Mouse (Mus musculus): ENCODE results near the gene Rbm20. TPM values are rescaled to one million over a fixed set of nuclear protein-coding genes. Genes with fewer than 3 reads are reported as not detected.
A peak's percentile ranks its signal among the peaks of the same experiment; 100 is the strongest.
"Not testable (repeated sequence)": the region's sequence is repeated elsewhere in the genome, so short reads cannot be mapped to it uniquely, and the experiment has no call there.

The Rbm20 gene
- polyA plus RNA-seq, 1 experiment from 2014 or later = 0.51 TPM

DNA sequence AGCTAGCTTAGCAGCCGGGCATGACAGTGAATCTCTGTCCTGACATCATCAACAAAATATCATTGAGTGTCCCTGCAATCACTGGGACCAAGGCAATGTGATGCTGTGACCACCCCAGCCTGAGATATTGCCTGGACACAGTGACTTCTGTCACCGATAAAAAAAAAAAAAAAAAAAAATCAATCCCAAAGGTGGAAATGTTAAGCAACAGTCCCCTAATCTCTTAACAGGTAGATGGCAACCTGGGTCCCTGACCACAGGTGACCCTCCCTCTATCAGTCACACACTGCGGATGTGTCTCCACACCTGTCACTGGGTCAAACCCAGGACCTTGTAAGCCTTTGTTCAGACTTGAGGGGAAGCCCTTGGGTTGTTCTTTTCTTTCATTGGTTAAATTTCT, 128.0 kb downstream of the Rbm20 start:
- Histone ChIP-seq H3K27ac (no peak overlapping the region), H3K27me3 (no peaks in the 10 kb centered on the region), H3K4me3 (no peak overlapping the region), H3K9ac (no peak overlapping the region), H3K4me1 (replicated peaks) (peaks cover 15% of the 10 kb centered on the region), H3K4me2 (no peak overlapping the region), H3K36me3 (no peaks in the 10 kb centered on the region), H3K9me3 (no peaks in the 10 kb centered on the region)
- WGBS = 83% methylated on average over 3 of the region's 3 CpGs
- no peak for ATAC-seq (ENCODE audit: low FRiP score)

DNA sequence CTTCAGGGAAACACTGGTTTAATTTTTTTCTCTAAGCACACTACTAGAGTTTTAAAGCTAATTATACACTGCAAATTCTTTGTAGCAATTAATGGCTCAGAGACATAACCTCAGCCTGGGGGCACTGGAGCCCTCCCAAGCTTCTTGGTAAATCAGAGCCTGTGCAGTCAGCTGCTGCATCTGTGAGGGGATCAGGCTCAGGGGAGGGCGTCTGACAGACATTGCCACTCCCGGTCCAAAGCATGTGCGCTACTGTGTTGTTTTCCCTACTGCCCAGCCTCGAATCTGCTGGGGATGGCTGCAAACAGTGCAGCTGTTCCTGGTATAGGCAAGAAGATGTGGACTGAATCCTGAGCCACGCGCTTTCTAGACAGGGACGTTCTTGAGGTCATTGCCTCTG, 129.0 kb downstream of the Rbm20 start:
- Histone ChIP-seq H3K36me3 (no peaks in the 10 kb centered on the region), H3K4me3 (no peak overlapping the region), H3K27me3 (no peaks in the 10 kb centered on the region), H3K4me1 (replicated peaks) (peaks cover 15% of the 10 kb centered on the region), H3K4me2 (0 out of 2 replicates have a peak overlapping the region, but pooled peaks have one; percentile 6), H3K27ac (0 out of 2 replicates have a peak overlapping the region, but pooled peaks have one; percentile 23), H3K9ac (peak overlapping the region; percentile 29; the same call in 1 of the 2 replicates), H3K9me3 (no peaks in the 10 kb centered on the region)
- whole genome bisulfite sequencing = 44% methylated on average over 7 of the region's 7 CpGs
- ATAC-seq (ENCODE audit: low FRiP score) = no peak

DNA sequence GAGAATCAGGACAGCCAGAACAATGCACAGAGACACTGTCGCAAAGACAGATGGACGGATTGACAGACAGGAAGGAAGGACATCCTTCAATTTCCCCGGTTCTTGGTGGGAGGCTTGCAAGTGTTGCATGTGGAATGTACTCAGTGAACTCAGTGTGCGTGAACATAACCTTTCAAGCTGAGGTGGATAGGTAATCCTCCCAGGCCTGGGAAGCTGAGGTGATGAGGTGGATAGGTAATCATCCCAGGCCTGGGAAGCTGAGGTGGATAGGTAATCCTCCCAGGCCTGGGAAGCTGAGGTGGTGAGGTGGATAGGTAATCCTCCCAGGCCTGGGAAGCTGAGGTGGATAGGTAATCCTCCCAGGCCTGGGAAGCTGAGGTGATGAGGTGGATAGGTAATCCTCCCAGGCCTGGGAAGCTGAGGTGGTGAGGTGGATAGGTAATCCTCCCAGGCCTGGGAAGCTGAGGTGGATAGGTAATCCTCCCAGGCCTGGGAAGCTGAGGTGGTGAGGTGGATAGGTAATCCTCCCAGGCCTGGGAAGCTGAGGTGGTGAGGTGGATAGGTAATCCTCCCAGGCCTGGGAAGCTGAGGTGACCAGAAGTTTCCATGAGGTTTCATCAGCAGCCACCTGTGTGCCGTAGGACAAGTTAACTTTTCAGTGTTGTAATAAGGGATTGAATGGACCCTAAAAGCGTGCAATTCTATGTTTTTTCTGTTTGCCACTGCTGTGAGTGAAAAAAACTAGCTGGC, 129.6 kb downstream of the Rbm20 start:
- 79% methylated on average over 6 of the region's 6 CpGs for WGBS
- not testable (repeated sequence) for H3K36me3 ChIP-seq; H3K9me3 ChIP-seq; H3K4me3 ChIP-seq; H3K27me3 ChIP-seq; ATAC-seq (ENCODE audit: low FRiP score)
- Histone ChIP-seq H3K4me2 (0 out of 2 replicates have a peak overlapping the region, but pooled peaks have one; percentile 6), H3K9ac (peak overlapping the region; percentile 29; the same call in 1 of the 2 replicates), H3K27ac (0 out of 2 replicates have a peak overlapping the region, but pooled peaks have one; percentile 23), H3K4me1 (replicated peaks) (peaks cover 15% of the 10 kb centered on the region)

DNA sequence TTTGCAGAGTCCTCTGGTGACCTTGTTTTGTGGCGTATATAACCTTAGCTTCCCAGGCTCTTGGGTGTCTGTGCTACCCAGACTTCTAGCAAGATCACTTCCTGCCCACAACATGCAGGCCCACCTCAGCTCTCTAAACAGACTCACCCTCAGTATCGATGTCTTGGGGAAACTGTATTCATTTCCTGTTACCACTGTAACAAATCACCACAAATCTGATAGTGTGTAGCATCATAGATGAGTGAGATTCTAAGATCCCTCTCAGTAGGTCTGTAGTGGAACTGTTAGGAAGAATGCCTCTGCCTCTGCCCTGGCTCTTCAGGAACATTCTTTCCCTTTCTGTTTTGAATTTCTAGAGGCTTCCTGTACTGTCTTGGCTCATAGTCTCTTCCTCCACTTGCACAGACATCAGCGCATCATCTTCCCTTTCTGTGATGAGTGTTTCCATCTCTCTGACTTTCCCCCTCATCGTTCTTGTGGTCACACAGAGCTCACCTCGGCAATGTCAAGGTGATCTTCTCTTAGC, 130.2 kb downstream of the Rbm20 start:
- Histone ChIP-seq H3K36me3 (no peaks in the 10 kb centered on the region), H3K4me2 (no peak overlapping the region)
- 88% methylated on average over 5 of the region's 5 CpGs for WGBS

DNA sequence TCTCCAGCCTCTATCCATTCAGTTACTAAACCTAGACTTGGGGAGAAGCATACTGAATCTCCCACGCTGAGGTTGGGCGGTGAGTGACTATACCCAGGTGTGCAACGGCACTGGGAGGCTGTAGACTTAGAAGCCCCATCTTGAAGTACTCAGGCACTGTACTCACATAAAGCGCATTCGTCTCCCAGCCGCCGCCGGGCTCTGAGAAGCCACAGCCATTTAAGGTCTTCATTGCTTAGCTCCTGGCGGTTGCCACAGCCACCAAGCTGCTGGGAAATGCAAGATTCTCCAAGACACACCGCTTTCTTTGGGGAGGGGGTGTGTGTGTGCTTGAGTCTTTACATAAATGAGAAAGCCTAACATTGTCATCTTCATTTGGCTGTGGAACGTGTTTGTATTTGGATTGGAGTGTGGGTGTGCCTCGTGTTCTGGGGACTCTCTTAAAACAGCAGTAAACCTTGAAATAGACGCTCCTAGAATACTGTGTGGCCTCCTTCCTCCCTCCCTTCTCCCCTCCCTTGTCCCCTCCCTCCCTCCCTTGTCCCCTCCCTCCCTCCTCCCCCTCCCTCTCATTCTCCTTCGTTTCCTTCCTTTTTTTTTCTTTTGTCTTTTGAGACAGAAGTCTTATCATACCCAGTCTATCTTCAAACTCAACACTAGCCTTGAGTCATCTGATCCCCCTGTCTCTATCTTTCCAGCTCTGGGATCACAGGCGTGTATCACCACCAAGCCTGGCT, 131.1 kb downstream of the Rbm20 start:
- 68% methylated on average over 15 of the region's 15 CpGs for WGBS
- H3K27ac ChIP-seq = no peak overlapping the region
- H3K36me3 ChIP-seq = no peaks in the 10 kb centered on the region
- no peak overlapping the region for H3K4me2 ChIP-seq
- H3K9ac ChIP-seq = no peak overlapping the region
- H3K9me3 ChIP-seq = no peaks in the 10 kb centered on the region
- ATAC-seq (ENCODE audit: low FRiP score) = no peak
- no peak overlapping the region for H3K4me3 ChIP-seq
- peaks cover 10% of the 10 kb centered on the region for H3K4me1 ChIP-seq (replicated peaks)
- no peaks in the 10 kb centered on the region for H3K27me3 ChIP-seq

More for the DNA sequence above, 130.2 kb downstream of the Rbm20 start:
- Histone ChIP-seq H3K4me3 (no peak overlapping the region), H3K27me3 (no peaks in the 10 kb centered on the region), H3K9ac (no peak overlapping the region), H3K9me3 (no peaks in the 10 kb centered on the region), H3K27ac (no peak overlapping the region), H3K4me1 (replicated peaks) (peaks cover 10% of the 10 kb centered on the region)
- no peak for ATAC-seq (ENCODE audit: low FRiP score)

DNA sequence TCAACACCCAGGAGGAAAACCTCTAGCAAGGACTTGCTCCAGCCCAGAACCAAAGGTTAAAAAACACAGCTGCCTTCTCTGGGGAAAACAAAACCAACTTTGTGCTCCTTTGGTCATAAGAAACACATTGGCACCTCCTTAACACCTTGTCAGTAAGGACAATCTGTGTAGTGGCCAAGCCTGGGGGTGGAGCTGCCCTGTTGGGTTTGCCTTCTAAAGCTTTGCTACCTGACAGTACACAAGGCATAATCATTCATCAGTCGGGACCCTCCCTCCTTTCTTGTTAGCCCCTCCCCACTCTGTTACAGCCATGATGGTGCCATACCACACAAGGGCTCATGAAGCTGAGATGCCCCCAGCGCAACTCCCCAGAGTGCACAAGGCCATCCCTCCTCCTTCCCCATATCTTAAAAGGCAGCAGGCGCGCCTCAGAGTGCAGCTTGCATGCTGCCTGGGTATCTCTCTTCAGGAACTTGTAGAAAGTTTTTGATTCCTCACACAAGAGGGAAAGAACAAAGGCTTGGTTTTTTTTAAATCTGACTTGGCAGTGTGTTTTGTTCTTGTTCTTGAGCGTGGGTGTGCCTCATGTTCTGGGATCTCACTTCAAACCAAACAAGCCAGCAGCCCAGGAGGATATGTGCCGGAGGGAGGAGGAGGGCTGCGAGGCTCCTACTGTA, 132.2 kb downstream of the Rbm20 start:
- Histone ChIP-seq H3K4me3 (no peak overlapping the region), H3K4me2 (no peak overlapping the region), H3K9ac (no peak overlapping the region), H3K9me3 (no peaks in the 10 kb centered on the region), H3K36me3 (no peaks in the 10 kb centered on the region), H3K27ac (no peak overlapping the region), H3K27me3 (no peaks in the 10 kb centered on the region), H3K4me1 (replicated peaks) (peaks cover 10% of the 10 kb centered on the region)
- WGBS = 63% methylated on average over 7 of the region's 7 CpGs
- ATAC-seq (ENCODE audit: low FRiP score) = no peak

DNA sequence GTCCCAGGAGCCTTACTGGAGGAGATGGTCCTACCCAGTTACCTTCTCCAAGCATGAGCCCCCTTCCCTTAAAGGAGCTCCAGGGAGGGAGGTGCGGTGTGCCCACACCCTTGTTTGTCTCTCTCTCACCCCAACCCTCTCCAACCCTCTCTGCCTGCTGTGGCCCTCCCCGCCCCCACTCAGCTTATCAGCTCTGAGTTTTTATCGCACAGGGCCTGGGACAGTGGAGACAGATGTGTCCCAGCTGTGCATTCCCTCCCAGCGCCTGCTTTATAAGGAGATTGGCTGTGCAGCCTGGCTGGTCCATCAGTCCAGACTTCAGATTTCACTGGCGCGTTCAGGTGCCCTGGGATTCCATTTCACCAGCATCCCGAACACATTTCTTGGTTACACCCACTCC, 132.9 kb downstream of the Rbm20 start:
- Histone ChIP-seq H3K36me3 (no peaks in the 10 kb centered on the region), H3K4me3 (no peak overlapping the region), H3K9me3 (no peaks in the 10 kb centered on the region), H3K4me2 (no peak overlapping the region), H3K4me1 (replicated peaks) (peaks cover 10% of the 10 kb centered on the region), H3K27ac (no peak overlapping the region), H3K27me3 (no peaks in the 10 kb centered on the region), H3K9ac (no peak overlapping the region)
- ATAC-seq (ENCODE audit: low FRiP score) = no peak
- WGBS = 75% methylated on average over 7 of the region's 7 CpGs

DNA sequence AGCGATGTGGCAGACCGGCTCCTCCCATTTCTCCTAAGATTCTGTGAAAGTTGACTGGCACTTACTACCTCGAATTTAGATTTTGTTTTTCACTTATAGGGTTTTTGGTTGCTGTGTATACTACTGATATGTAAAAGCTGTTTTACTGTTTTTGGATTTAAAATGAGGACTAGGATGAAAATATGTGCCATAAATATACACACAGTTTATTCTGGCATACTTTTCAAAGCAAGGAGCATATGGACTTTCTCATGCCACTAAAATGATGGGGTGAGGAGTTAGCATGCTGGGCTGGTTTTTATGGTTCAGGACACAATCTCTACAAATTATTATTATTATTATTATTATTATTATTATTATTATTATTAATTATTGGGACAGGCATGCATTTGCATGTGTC, 133.5 kb downstream of the Rbm20 start:
- peaks cover 10% of the 10 kb centered on the region for H3K4me1 ChIP-seq (replicated peaks)
- no peak for ATAC-seq (ENCODE audit: low FRiP score)
- 87% methylated on average over 3 of the region's 3 CpGs for WGBS
- H3K27ac ChIP-seq = no peak overlapping the region
- no peaks in the 10 kb centered on the region for H3K36me3 ChIP-seq
- H3K27me3 ChIP-seq = 0 out of 2 replicates have a peak, but pooled peaks cover 2% of the 10 kb centered on the region
- H3K9me3 ChIP-seq = no peaks in the 10 kb centered on the region
- no peak overlapping the region for H3K4me2 ChIP-seq
- H3K9ac ChIP-seq = no peak overlapping the region
- no peak overlapping the region for H3K4me3 ChIP-seq

DNA sequence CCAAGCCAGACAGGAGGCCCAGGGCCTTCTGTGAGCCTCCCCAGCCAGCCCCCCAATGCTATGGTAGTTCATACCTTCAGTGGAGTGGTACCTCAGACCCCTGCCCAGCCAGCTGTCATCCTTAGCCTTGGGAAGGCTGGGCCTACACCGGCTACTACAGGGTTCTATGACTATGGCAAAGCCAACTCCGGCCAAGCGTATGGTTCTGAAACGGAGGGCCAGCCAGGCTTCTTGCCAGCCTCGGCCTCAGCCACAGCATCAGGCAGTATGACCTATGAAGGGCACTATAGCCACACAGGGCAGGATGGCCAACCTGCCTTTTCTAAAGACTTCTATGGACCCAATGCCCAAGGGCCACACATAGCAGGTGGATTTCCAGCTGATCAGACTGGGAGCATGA, 136.5 kb downstream of the Rbm20 start:
- ATAC-seq (ENCODE audit: low FRiP score) = no peak
- WGBS = 97% methylated on average over 5 of the region's 5 CpGs
- 0 out of 2 replicates have a peak, but pooled peaks cover 5% of the 10 kb centered on the region for H3K4me1 ChIP-seq (replicated peaks)
- no peak overlapping the region for H3K4me3 ChIP-seq
- H3K27ac ChIP-seq = no peak overlapping the region
- no peaks in the 10 kb centered on the region for H3K9me3 ChIP-seq
- no peaks in the 10 kb centered on the region for H3K36me3 ChIP-seq
- H3K4me2 ChIP-seq = no peak overlapping the region
- 0 out of 2 replicates have a peak, but pooled peaks cover 2% of the 10 kb centered on the region for H3K27me3 ChIP-seq
- no peak overlapping the region for H3K9ac ChIP-seq

DNA sequence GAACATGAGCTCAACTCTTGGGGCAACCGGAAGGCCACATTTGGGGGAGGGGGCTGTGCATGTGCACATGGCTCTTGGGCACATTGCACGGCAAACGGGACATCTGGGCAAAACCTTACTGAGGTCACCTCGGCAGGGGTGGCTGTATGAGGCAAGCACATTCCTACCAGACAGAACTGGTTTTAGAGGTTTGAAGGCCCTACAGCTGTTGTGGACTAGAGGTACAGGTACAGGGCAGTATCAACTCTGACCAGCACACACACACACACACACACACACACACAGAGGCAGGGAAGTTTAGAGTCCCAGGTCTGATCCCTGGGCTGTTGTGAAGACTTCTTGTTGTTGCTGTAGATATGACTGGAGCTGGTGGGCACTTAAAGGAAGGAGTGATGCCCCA, 138.6 kb downstream of the Rbm20 start:
- WGBS = 89% methylated on average over 4 of the region's 4 CpGs
- no peak for ATAC-seq (ENCODE audit: low FRiP score)
- Histone ChIP-seq H3K9me3 (no peaks in the 10 kb centered on the region), H3K9ac (no peak overlapping the region), H3K4me2 (no peak overlapping the region), H3K4me1 (replicated peaks) (no peaks in the 10 kb centered on the region), H3K4me3 (no peak overlapping the region), H3K27ac (no peak overlapping the region), H3K27me3 (0 out of 2 replicates have a peak, but pooled peaks cover 2% of the 10 kb centered on the region), H3K36me3 (no peaks in the 10 kb centered on the region)

DNA sequence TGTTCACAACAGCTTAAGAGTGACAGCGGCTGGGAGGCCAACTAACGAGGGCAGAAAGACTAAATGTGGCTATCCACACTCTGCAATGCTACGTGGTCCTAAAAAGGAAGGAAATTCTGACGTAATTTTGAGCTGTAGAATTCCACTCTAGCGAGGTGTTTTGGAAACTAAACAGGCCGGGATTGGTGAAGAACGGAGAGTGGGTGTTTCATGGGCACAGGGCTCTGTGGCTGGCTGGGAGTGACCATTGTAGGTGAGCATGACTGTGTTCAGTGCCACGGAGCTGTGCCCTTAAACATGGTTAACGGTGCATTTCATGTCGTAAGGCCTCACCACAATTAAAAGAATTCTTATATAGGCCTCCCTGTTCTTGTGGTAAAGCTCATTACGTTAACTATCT, 139.1 kb downstream of the Rbm20 start:
- Histone ChIP-seq H3K27me3 (0 out of 2 replicates have a peak, but pooled peaks cover 2% of the 10 kb centered on the region), H3K9me3 (no peaks in the 10 kb centered on the region), H3K9ac (no peak overlapping the region), H3K4me2 (no peak overlapping the region), H3K36me3 (no peaks in the 10 kb centered on the region), H3K27ac (no peak overlapping the region), H3K4me1 (replicated peaks) (peaks cover 3% of the 10 kb centered on the region; the same call in 1 of the 2 replicates), H3K4me3 (no peak overlapping the region)
- 87% methylated on average over 11 of the region's 11 CpGs for WGBS
- no peak for ATAC-seq (ENCODE audit: low FRiP score)

DNA sequence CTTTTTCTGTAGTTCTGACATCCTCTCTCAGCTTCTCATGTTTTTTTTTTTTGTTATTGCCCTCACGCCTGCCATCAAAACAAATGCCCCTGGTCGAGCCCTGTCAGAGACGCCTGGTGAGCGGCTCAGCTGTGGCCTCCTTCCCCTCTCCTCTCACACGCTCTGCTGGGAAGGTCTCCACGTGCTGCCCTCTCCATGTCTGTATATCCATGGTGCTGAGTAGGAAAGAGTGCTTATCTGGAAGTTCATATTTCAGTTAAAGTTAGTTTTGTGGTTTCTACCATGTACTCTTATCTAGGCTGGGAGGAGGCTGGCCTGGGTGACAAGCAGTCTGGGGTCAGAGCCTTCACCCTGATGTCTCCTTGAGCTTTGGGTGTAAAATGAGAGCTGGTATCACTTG, 142.2 kb downstream of the Rbm20 start:
- Histone ChIP-seq H3K9ac (no peak overlapping the region), H3K27ac (no peak overlapping the region), H3K27me3 (0 out of 2 replicates have a peak, but pooled peaks cover 2% of the 10 kb centered on the region), H3K4me2 (no peak overlapping the region), H3K4me1 (replicated peaks) (peaks cover 11% of the 10 kb centered on the region), H3K9me3 (no peaks in the 10 kb centered on the region), H3K4me3 (no peak overlapping the region), H3K36me3 (no peaks in the 10 kb centered on the region)
- no peak for ATAC-seq (ENCODE audit: low FRiP score)
- WGBS = 71% methylated on average over 6 of the region's 6 CpGs

Measured in hindbrain, embryonic 13.5 days (tissue).